In the genomic region with DNA sequence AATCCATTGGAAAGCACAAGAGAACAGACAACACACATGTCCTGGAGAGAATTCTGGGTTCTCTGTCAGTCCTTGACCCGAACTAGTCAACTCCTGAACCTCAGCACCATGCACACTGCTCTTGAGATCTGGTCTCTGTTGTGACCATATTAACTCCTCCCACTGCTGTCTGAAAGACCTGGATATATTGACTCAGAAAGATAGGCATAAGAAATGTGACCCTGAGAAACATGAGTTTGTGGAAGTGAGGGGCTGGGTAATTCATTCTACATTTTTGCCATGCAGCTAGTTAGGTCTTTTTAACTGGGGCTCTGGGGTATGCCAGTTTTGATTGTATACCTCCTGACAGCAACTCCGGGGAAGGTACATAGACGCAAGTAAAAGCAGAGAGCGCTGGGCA, we compare ENCODE assay signal across 8 mouse cellular contexts. TPM values are rescaled to one million over a fixed set of nuclear protein-coding genes. Genes with fewer than 3 reads are reported as not detected.
A peak's percentile ranks its signal among the peaks of the same experiment; 100 is the strongest.
DNase-seq lines count a peak whose midpoint lies in the region; ATAC-seq and TF ChIP-seq lines count a peak whose summit lies in the region.

No protein-coding gene starts in this region.

- no peaks in the 10 kb centered on the region for H3K36me3 ChIP-seq in heart, postnatal 0 days (replicated peaks; ENCODE audit: control insufficient read depth, insufficient read depth, low read length)
- H3K36me3 ChIP-seq in embryonic facial prominence, embryonic 11.5 days (replicated peaks; ENCODE audit: control insufficient read depth, insufficient read depth, low read depth, low read length): no peaks in the 10 kb centered on the region
- no peaks in the 10 kb centered on the region for H3K36me3 ChIP-seq in hindbrain, embryonic 14.5 days (replicated peaks; ENCODE audit: control insufficient read depth, insufficient read depth)
- H3K36me3 ChIP-seq in midbrain, embryonic 12.5 days: no peaks in the 10 kb centered on the region

- no peaks in the 10 kb centered on the region for H3K9me3 ChIP-seq in heart, postnatal 0 days (replicated peaks; ENCODE audit: control insufficient read depth, low read length)
- no peaks in the 10 kb centered on the region for H3K9me3 ChIP-seq in embryonic facial prominence, embryonic 11.5 days (replicated peaks; ENCODE audit: control insufficient read depth, low read length)
- H3K9me3 ChIP-seq in hindbrain, embryonic 14.5 days (ENCODE audit: control insufficient read depth, low read length): no peaks in the 10 kb centered on the region
- no peaks in the 10 kb centered on the region for H3K9me3 ChIP-seq in midbrain, embryonic 12.5 days

- H3K9ac ChIP-seq in heart, postnatal 0 days (replicated peaks; ENCODE audit: low read depth, low read length): peak overlapping the region; percentile 74
- no peak overlapping the region; the same call in 1 of the 2 replicates for H3K9ac ChIP-seq in embryonic facial prominence, embryonic 11.5 days (replicated peaks; ENCODE audit: low read length)
- H3K9ac ChIP-seq in hindbrain, embryonic 14.5 days: no peak overlapping the region
- H3K9ac ChIP-seq in midbrain, embryonic 12.5 days (replicated peaks): no peak overlapping the region

- TF ChIP-seq CTCF in heart, postnatal 0 days (IDR thresholded peaks at IDR 0.05; ENCODE audit: low read depth): no peak

- no peaks in the 10 kb centered on the region for H3K27me3 ChIP-seq in heart, postnatal 0 days (ENCODE audit: control insufficient read depth, insufficient read depth, low read length)
- no peaks in the 10 kb centered on the region for H3K27me3 ChIP-seq in embryonic facial prominence, embryonic 11.5 days (ENCODE audit: control insufficient read depth, insufficient read depth, low read length)
- peaks cover 9% of the 10 kb centered on the region; the same call in 1 of the 2 replicates for H3K27me3 ChIP-seq in hindbrain, embryonic 14.5 days (ENCODE audit: control insufficient read depth, insufficient read depth, low read length)
- peaks cover 30% of the 10 kb centered on the region for H3K27me3 ChIP-seq in midbrain, embryonic 12.5 days

- TF ChIP-seq EP300 in heart, postnatal 0 days (IDR thresholded peaks at IDR 0.05; ENCODE audit: low read depth): no peak

- no peak for ATAC-seq in heart, postnatal 0 days (ENCODE audit: insufficient read depth, low read depth)
- no peak for ATAC-seq in embryonic facial prominence, embryonic 11.5 days (replicated peaks; ENCODE audit: insufficient number of reproducible peaks, low FRiP score, low TSS enrichment, low read depth)
- no peak for ATAC-seq in hindbrain, embryonic 14.5 days (ENCODE audit: low FRiP score)
- ATAC-seq in midbrain, embryonic 12.5 days (ENCODE audit: low FRiP score, low read depth): no peak

- H3K4me3 ChIP-seq in heart, postnatal 0 days (ENCODE audit: low read depth, low read length): peak overlapping the region; percentile 80
- peak overlapping the region; percentile 73 for H3K4me3 ChIP-seq in embryonic facial prominence, embryonic 11.5 days (ENCODE audit: low read depth, low read length)
- H3K4me3 ChIP-seq in hindbrain, embryonic 14.5 days (replicated peaks; ENCODE audit: low read length): peak overlapping the region; percentile 72; the same call in 1 of the 2 replicates
- no peak overlapping the region for H3K4me3 ChIP-seq in midbrain, embryonic 12.5 days

- no peak overlapping the region for H3K27ac ChIP-seq in heart, postnatal 0 days (ENCODE audit: low read depth)
- no peak overlapping the region for H3K27ac ChIP-seq in embryonic facial prominence, embryonic 11.5 days (replicated peaks; ENCODE audit: low read depth, low read length)
- no peak overlapping the region for H3K27ac ChIP-seq in hindbrain, embryonic 14.5 days
- H3K27ac ChIP-seq in midbrain, embryonic 12.5 days (replicated peaks): no peak overlapping the region

- H3K4me1 ChIP-seq in heart, postnatal 0 days (ENCODE audit: control insufficient read depth, insufficient read depth): peaks cover 5% of the 10 kb centered on the region
- no peaks in the 10 kb centered on the region for H3K4me1 ChIP-seq in embryonic facial prominence, embryonic 11.5 days (ENCODE audit: control insufficient read depth, insufficient read depth, low read length)
- peaks cover 5% of the 10 kb centered on the region for H3K4me1 ChIP-seq in hindbrain, embryonic 14.5 days (replicated peaks; ENCODE audit: control insufficient read depth, insufficient read depth, low read length)
- H3K4me1 ChIP-seq in midbrain, embryonic 12.5 days: peaks cover 5% of the 10 kb centered on the region; the same call in 1 of the 2 replicates

- intact Hi-C loops in heart, postnatal 36 days (cut with DNase I): loop anchor here (2.0 kb wide), 1 partner anchor 81 kb away; no protein-coding TSS in a partner anchor

- no peak for DNase-seq in heart, postnatal 0 days (ENCODE audit: low spot score)
- DNase-seq in heart, postnatal 36 days: no peak
- DNase-seq in embryonic facial prominence, embryonic 11.5 days (ENCODE audit: low spot score): no peak
- no peak for DNase-seq in hindbrain, embryonic 14.5 days (ENCODE audit: low spot score)
- DNase-seq in layer of hippocampus, adult 8-10 months (ENCODE audit: low spot score in 2 of 2): no peak
- no peak for DNase-seq in cerebellum, adult 18-20 months
- no peak for DNase-seq in adrenal gland, postnatal 4 days (ENCODE audit: low spot score in 2 of 2)

- 35% methylated on average over 4 of the region's 4 CpGs for WGBS in heart, postnatal 0 days
- 35% methylated on average over 4 of the region's 4 CpGs for WGBS in embryonic facial prominence, embryonic 11.5 days
- WGBS in hindbrain, embryonic 14.5 days: 47% methylated on average over 4 of the region's 4 CpGs
- WGBS in midbrain, embryonic 12.5 days: 51% methylated on average over 4 of the region's 4 CpGs

- H3K4me2 ChIP-seq in heart, postnatal 0 days (ENCODE audit: low read depth, low read length): peak overlapping the region; percentile 98
- peak overlapping the region; percentile 88 for H3K4me2 ChIP-seq in embryonic facial prominence, embryonic 11.5 days (ENCODE audit: low read depth, low read length)
- H3K4me2 ChIP-seq in hindbrain, embryonic 14.5 days (replicated peaks): peak overlapping the region; percentile 75
- H3K4me2 ChIP-seq in midbrain, embryonic 12.5 days (replicated peaks): peak overlapping the region; percentile 72

RNA-seq across cellular contexts. Expression of a gene that starts 1.3 kb away (rescaled TPM):
- 5.6 and 8.3 TPM in 2 replicates for total RNA-seq in heart, postnatal 0 days (2014; rRNA removed; ENCODE audit: low replicate concordance)
- polyA plus RNA-seq in heart, postnatal 0 days (2015; fragmentation: Nextera tagmentation; extraction: Ambion mirVana): 0.74 and 0.93 TPM in 2 replicates
- total RNA-seq in heart, postnatal 36 days (2021): 1 to 10 TPM; 3.3 to 4.3 TPM
- polyA plus RNA-seq in embryonic facial prominence, embryonic 11.5 days (2014; fragmentation: Nextera tagmentation; extraction: Ambion mirVana): 6.0 and 6.8 TPM in 2 replicates
- polyA plus RNA-seq in hindbrain, embryonic 14.5 days (2014; fragmentation: Nextera tagmentation; extraction: Ambion mirVana): 1.0 and 1.6 TPM in 2 replicates
- 0.79 and 1.4 TPM in 2 replicates for polyA plus RNA-seq in midbrain, embryonic 12.5 days (2016; fragmentation: Nextera tagmentation; extraction: Ambion mirVana)
- total RNA-seq in layer of hippocampus, adult 8-10 months (2022): 1 to 10 TPM; 4.6 to 6.7 (median 5.3) TPM
- 10 to 100 TPM in 1 of 2 experiments, 1 to 10 TPM in 1; 9.8 to 23.0 TPM for total RNA-seq in adrenal gland, postnatal 4 days (2021)
